Mouse (Mus musculus): ENCODE data around the gene 3110082I17Rik.

Gene 3110082I17Rik

DNA sequence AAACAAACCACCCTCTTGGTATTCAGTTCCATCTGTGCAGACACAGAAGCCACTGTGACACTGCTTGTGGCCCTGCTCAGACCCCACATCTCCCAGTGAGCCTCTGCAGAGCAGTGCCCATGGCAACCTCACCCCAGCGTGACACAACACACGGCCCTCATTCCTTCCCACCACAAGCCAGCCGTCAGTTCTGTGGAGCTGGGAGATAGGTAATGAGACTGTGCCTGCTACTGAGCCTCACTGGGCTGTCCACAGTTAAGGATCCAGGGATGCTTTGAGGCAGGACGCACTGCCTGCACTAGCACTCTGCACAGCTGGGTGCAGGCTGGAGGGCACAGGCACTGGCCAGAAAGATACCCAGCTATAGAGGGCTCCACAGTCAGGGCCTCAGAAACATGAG, 10.4 kb downstream of the 3110082I17Rik start:
- DNase-seq = no peak

DNA sequence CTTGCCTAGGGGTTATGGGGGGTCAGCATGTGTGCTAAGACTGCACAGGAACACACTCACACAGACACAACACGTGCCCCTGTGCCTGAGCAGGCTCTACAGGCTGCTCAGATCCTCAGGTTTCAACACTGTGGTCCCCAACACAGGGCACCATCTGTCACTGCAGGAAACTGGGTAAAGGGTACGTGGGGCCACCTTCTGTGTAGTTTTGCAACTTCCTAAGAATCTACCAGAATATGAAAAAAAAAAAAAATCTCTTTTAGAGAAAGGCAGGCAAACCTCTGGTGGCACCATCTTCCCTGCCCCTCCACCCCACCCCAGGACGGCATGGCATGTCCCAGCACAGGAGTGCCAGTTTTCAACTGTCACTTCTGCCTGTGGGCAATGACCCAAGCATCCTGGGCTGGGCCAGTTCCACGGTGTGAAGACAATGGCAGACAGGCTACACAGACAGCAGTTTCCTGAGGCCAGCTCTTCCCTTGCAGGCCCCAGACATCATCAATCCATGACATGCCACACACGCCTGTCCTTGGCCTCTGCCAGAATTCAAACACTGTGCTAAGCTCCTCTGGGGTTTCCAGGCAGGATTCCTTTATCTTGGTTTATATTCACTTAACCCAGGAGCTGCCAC, 11.1 kb downstream of the 3110082I17Rik start:
- DNase-seq = peak; percentile 61

DNA sequence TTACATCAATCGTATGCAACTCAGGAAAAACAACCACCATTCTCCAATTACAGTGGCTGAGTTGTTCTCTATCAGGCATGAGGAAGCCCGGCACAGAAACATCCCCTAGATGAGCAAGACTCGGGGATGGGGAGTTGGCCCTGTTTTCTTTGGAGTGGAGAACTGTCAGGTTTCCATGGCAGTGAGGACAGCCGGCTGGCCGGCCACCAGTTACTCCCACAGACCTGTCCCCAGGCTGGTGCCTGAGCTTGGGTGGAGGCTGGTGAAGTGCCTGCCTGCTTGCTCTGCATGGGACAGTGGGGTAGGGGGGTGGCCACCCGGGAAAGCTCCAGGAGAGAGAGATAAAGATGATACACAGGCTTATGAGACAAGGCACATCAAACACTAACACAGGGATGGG, 12.3 kb downstream of the 3110082I17Rik start:
- no peak for DNase-seq

DNA sequence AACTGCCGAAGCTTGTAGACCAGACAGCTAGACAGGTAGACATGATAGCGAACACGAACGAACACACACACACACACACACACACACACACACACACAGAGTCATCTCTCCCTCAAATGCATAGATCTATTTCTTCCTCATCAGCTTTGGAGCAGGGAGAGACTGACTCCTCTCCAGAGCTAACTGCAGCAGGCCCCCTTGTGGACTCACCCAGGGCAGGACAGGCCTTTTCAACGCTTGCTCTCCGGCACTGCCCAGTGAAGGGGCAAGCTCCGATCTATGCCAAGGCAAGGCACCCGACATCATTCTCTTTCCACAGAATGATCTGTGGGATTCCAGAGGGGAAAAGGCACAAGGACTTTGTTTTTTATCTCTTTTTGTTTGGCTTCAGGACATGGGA, 15.1 kb downstream of the 3110082I17Rik start:
- peak; percentile 33 for DNase-seq

DNA sequence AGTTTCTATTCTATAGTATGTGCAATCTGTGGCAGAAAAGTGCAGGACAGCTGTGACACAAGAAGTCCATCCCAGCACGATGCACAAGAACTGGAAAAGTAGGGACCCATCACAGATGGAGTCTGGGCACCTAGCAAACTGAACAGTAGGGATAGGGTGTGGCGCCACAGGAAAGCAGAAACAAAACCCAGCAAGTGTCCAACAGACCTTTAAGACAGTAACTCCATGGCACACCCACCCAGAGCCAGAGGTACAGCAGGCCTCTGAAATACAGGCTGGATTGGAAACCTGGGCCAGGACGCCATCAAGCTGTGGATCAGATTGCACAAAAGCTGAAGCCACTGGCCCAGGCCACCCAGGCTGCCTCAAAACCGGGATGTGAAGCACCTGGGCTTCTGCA, 17.4 kb downstream of the 3110082I17Rik start:
- DNase-seq = no peak

DNA sequence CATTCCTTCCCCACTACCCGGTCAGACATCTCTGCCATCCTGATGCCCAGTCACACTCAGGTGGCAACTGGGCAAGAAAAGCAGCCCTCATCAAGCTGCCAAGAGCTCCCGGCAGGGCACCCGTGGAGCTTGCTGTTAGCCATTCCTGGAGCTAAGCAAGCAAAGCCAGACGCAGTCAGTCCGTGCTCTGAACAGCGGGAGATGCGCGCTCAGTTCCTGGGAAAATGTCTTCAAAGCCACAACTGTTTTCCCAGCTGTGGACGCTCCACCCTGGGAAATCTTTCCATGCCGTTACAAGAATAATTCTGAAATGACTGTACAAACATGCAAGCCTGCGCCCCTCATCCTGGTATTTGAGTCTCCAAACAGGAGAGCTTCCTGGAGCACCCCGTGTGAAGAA, 17.9 kb downstream of the 3110082I17Rik start:
- no peak for DNase-seq

DNA sequence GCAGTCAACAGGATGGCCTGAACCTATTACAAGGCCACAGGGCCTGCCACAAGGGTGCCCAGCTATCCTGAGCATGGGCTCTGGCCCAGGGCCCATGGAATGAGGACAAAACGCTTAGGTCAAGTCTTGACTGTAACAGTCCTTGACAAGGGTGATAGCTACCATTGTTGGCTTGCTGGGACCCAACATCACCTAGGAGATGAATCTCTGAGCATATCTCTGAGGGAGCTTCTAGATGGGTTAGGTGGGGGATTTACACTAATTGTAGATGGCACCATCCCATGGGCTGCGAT, 18.7 kb downstream of the 3110082I17Rik start:
- no peak for DNase-seq

DNA sequence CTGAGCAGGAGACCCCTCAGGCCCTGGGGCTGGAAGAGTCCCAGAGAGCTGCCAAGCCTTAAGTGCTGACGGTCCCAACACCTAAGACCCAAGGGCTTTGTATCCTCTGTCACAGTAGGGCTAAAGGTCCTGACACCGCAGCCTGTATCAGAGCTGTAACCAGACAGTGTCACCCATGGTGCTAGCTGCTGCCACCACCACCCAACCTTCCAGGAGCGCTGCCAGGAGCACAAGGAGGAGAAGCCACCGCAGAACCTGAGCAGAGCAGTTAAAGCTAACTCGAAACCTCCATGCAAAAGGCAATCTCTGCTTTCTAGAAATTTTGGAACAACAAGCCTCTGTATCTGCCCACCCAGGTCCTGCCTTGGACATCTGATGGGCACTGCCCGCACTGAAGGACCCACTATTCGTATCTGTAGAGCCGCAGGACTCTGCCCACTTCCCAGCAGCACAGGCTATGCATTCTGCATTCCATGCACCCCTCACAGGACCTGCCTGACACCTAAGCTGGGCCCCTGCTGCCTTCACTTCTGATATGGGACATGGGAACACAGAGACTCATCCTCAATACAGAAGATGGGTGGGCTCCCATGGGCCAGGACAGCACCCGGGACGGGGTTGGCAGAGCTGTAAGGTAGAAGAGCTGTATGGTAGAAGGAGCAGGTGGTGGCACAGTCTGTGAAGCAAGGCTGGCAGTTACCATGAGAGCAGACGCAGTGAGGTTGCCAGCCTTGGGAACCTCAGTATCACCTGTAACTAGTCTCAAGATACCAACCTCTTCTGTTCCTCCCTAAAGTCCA, 19.2 kb downstream of the 3110082I17Rik start:
- no peak for DNase-seq

DNA sequence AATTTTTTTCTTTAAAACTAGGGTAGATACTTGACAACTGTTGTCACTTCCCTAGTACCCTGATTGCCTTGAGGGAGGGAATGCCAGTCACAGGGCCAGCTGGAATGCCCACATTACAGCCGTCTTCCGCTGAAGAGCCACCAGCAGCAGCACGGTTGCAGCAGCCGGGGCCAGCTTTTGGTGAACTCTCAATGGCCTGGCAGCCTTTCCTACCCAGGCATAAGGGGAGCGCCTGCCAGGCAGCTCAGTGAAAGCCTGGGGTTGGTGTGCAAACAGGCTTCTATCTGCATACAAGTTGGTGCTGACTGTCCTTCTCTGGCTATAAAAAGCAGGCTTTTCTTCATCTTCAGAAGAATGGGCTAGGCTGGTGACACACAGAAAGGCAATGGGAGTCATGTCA, 19.9 kb downstream of the 3110082I17Rik start:
- DNase-seq = no peak

DNA sequence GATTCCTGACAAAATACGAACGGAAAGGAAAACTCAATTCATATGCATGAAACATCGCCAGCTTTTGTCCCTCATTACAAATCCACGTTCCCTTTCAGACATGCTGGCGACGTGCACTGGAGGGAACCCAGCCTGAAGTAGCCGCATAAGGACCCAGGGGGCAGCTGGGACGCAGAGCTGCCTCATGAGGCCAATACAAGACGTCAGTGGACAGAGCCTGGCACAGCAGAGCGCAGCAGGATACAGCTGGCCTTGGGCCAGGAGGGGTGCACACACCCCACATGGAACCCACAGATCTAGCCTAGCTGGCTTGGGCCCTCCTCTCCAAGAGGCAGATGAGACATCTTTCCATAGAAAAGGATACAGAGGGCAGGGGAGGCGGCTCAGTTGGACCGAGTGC, 21.9 kb downstream of the 3110082I17Rik start:
- no peak for DNase-seq

DNA sequence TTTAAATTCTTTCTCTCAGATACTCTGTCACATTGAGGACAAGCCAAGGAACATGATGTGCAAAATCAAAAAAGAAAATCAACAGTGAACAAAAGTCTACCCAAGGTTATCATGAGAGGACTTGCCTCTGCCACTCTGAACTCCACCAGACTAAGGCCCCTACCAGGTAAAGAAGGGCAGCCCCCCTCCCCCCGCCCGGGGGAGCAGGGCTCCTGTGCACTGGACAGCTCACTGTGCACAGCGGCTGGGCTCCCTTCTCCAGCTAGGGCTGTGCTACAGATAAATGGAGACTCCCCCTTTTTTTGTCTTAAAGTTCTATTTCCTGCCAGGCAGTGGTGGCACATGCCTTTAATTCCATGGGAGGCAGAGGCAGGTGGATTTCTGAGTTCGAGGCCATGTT, 22.6 kb downstream of the 3110082I17Rik start:
- no peak for DNase-seq

DNA sequence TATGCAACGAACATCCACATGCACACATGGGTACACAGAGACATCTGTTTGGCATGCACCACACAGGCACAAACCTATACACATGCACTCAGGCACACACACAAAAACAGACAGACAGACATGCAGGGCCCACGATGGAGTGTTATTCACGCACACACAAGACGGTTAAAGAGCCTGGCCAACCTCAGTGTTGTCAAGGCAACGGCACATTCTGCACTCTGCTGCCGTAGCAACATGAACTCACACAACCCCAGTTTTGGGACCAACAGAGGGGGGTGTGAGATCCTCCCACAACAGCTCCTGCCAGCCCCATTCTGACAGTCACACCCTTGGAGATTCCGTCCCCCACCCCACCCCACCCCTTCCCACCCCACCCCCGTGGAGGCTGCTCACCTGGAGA, 25.4 kb downstream of the 3110082I17Rik start:
- DNase-seq = no peak

DNA sequence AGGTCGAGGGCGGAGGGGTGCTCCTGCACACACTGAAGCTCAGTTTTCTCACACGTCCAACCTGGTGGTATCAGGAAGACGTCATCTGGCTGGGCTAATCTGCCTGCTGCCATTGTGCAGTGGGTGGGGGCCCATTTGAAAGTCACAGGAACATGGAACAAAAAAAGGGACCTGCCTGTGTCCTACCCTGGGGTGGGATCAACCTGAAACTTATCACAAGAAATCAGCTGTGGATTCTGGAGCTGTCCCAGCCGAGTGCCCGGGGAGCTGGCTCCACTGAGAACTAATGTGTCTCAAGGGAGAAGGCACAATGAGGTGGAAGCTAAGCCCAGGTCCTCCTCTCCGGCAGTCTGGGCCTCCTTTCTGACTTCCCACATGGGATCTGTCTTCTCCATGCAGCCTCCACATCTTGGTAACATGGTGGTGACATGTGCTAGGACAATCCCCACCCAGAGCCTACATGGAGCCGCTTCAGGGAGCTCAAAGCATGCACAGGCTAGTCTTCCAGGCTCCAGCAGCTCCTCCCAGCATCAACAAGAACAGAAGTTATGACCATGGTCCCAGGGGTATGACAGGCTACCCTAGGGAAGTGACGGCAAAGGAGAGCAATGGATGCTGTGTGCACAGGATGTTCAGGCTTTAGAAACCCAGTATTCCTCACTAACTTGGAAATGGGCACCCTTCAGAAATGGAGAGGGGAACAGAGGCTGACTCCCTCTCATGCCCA, 26.3 kb downstream of the 3110082I17Rik start:
- DNase-seq = no peak

DNA sequence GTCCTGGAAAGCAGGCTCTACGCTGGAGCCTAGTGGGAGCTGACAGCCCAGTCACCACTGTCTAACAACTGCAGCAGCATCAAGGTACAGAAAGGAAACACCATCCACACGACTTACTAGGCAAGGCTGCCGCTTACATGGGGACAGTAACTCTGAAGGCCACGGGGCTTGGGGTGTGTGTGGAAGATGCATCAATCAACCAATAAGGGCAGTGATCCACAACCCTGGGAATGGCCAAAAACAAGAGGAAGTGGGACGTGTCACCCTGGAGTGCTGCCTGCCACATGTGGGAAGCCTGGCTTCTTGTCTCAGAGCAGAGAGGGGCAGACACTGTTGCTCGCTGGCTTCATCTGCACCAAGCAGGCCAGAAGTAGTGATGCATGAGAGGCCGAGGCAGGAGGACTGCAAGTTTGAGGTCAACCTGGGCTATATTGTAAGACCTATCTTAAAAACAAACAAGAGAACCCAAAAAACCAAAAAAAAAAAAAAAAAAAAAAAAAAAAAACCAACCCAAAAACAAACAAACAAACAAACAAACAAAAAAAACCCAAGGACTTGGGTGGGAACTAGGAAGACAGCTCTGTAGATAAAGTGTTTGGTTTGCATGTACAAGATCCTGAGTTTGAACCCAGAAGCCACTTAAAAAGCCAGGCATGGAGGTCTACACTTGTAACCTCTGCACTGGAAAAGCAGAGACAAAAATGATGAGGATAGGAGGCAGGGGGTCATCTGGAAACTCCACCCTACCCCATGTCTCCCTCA, 27.4 kb downstream of the 3110082I17Rik start:
- no peak for DNase-seq

DNA sequence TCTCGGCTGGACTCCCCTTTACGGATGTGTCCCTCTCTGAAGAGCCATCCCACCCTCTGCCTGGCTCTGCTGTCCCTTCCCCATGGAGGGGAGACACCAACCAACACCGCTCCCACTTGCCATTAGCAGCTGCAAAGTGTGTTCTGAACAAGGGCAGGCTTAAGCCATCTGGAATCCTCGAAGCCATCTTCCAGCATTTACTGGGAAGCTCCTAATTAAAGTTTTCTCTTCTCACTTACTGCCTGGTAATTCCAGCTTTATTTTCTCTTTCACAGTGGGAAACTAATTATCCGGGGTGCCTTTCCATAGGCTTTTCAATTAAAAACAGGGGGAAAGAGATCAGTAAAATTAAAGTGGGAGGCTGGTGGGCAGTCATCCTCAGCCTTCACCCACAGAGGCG, 28.0 kb downstream of the 3110082I17Rik start:
- DNase-seq = no peak

DNA sequence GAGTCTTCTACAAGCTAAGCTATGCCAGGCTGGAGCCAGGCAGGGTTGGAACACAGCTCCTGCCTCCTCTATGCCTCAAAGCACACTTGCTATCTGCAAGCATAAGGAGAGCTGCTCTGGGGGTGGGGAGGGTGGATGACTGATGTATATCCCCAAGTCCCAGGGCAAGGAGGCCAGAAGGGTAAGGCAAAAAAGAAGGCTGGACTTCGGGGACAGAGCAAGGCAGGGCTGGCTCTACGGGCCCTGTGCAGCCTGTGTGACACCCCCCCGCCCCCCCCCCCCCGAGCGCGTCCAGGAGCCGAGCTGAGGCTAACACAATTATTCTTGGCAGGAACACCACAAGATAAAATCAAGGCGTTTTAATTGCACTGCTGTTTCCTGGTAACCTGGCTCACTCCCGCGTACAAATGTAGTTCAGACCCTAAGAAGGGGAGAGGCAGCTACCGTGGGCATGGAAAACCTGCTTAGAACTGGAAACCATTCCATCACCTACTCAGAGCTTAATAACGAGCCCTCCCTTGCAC, 30.4 kb downstream of the 3110082I17Rik start:
- no peak for DNase-seq

DNA sequence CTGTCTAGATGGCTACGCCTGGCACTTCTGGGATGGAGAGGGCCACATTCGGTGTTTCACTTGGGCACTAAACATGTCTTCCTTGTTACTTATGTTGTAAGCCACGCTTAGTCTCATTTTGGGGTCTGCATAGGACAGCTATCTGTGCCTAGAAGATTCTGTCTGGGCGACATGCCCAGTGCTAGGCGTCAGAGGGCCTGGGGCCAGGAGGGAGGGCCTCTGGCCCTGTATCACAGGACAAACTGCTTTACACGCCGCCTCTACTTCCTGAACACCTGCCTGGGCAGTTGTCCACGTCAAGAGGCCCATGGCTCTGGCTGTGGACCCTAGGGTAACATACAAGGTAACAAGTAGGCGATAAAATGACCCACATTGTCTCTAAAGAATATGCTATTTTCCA, 32.3 kb downstream of the 3110082I17Rik start:
- peak; percentile 60 for DNase-seq

DNA sequence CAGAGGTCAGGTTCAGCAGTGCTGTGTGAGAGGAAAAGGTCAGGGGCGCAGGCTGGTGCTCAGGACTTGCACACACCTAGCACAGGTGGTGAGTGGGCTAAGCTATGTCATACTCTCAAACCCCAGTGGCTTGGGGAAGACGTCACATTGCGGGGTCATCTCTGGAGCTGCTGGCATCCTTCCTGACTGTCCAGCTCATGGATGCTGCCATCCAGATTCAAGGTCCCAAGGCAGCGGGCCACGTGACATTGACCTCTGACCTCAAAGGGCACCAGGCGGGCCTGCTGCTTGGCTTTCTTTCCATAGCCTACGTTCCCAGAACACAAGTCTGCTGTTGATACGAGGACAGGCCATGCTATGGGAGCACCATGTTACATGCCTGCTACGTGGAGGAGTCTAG, 33.3 kb downstream of the 3110082I17Rik start:
- no peak for DNase-seq

DNA sequence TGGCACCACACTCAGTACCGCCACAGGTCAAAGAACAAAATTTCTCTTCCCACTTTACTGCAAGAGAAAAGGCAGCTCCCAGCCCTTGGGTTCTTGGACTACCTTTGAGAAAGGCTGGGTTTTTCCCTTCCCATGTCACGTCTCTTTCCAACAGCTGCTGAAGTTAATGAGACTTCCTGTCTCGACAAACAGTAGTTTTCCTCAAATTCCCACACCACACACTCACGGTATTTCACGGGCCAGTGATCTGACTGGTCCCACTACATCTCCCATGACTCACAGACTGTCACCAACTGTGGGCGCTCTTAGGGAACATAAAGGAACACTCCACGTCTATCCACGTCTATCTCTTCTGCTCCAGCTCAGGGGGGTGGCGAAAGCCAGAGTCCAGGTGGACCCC, 35.1 kb downstream of the 3110082I17Rik start:
- no peak for DNase-seq

DNA sequence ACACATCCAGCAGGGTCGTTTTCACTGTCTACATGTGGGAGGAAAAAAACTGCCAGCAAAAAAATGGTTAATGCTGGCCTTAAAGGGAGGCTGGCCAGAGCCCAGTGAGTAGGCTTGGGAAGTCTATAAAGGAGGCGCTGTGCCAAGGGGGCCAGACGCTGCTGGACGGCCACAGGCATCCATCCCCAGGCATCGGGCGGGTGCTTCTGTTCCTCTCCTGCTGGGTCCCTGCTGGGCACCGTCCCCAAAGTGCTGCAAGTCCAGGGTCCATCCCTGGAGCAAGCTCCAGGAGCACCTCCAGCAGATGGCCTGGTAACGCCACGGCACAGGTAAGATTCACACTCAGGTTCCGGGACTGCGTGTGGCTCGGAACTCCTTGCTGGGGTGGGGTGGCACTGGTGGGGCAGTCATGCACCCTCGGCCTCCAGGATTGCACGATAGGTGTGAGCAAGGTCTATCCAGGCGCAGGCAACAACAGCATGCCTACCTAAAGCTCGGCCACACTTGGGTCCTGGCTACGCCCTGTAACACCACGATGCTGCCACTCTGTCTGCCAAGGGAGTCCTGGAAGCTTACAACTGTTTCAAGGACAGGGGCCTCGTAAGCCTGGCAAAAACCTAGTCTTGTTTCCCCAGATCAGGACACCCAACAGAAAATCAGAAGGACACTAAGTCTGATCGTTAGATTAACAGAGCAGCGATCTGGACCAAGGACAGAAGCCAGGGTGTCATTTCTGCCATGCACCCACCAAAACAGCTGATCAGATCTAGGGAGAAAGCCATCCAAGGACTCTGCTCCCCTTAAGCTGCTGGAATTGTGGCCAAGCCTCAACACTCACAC, 37.1 kb downstream of the 3110082I17Rik start, which contains the start of gene Gper1:
Gene Gper1 (plus strand): TSS at position 126 of the 840 bp plus-strand sequence.
- DNase-seq = peak; percentile 55

DNA sequence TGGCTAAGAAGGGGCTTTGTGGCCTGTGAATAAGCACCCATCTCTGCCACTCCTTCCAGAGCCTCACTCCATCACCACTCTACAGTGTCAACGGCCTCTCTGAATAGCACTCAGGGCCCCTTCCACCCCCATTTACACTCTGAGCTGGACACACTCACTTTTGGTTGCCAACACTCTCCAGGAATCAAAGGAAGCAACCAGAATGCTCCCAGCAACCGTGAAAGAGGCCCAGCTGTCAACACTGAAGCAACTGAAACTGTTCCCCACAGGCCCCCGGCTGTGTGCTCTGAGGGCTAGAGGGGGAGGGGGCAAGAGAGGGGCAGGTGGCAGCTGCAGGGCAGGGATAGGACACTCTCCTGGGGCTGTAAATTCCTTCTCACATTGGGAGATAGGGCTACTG, 41.7 kb downstream of the 3110082I17Rik start:
- DNase-seq = no peak

DNA sequence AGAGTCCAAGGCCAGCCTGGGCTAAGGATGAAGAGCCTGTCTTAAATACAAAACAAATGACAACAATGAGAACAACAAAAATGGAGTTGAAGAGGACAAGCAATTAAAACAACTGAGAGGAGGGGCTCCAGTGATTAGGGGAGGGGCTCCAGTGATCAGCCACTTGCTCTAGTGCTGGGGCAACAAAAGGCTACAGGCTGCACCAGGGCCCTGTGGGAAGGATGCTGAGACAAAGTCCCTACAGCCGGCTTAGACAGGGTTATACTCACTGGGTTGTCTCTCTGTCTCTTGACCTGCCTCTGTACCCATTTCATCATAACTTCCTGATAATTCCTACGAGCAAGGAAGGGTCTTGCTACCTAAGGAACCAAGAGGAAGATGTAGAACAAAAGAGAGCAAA, 42.2 kb downstream of the 3110082I17Rik start:
- no peak for DNase-seq
